Mouse (Mus musculus) ES-Bruce4 (cell line): Measurements from ENCODE around the gene Tomm40l. TPM values are rescaled to one million over a fixed set of nuclear protein-coding genes. Genes with fewer than 3 reads are reported as not detected.

ENCODE experiments used
- H3K27ac ChIP-seq: 2 replicates; pipeline ENCODE4 v1.5.1; 2012; ENCODE audit warnings: low read length, inconsistent platforms; ENCODE audit not compliant: insufficient read depth
- H3K27me3 ChIP-seq: 2 replicates; pipeline ENCODE4 v1.6.1; 2012; ENCODE audit warnings: mild to moderate bottlenecking, low read length, inconsistent platforms; ENCODE audit not compliant: control insufficient read depth, poor library complexity, insufficient read depth, severe bottlenecking
- H3K36me3 ChIP-seq: 2 replicates; pipeline ENCODE4 v1.6.1; 2012; ENCODE audit warnings: inconsistent platforms, mild to moderate bottlenecking, low read length, moderate library complexity; ENCODE audit not compliant: control insufficient read depth, poor library complexity, insufficient read depth, severe bottlenecking
- H3K4me1 ChIP-seq: one replicate; pipeline ENCODE4 v1.8.1; 2011; ENCODE audit warnings: low read length; ENCODE audit not compliant: control insufficient read depth, insufficient read depth
- H3K4me3 ChIP-seq: 2 replicates; pipeline ENCODE4 v1.5.1; 2011; ENCODE audit warnings: low read depth, mild to moderate bottlenecking, low read length
- H3K9ac ChIP-seq: 2 replicates; pipeline ENCODE4 v1.6.1; 2012; ENCODE audit warnings: low read depth, mild to moderate bottlenecking, inconsistent platforms; ENCODE audit not compliant: poor library complexity, severe bottlenecking
- H3K9me3 ChIP-seq: replicated peaks from 2 replicates; pipeline ENCODE4 v1.6.1; 2012; ENCODE audit warnings: mild to moderate bottlenecking, low read length, inconsistent platforms; ENCODE audit not compliant: control insufficient read depth, poor library complexity, insufficient read depth, severe bottlenecking
- CTCF ChIP-seq: IDR thresholded peaks from one replicate; pipeline ENCODE4 v1.8.1; 2011; ENCODE audit warnings: low read depth, low read length
- EP300 ChIP-seq: IDR thresholded peaks from 2 replicates; pipeline ENCODE4 v1.6.1; 2011; ENCODE audit warnings: low read depth, low read length; ENCODE audit not compliant: insufficient read depth
- POLR2A ChIP-seq: IDR thresholded peaks from one replicate; pipeline ENCODE4 v1.8.1; 2011; ENCODE audit warnings: low read length; ENCODE audit not compliant: insufficient read depth
- polyA plus RNA-seq: library from polyadenylated mRNA; stranded (reverse); fragments of >200 nt; gene quantifications from 2 replicates; pipeline ENCODE4 v1.2.4, GENCODE M21; 2011; ENCODE audit warnings: low read depth; ENCODE audit not compliant: missing spikeins, insufficient read depth, insufficient read length

The Tomm40l gene
- polyA plus RNA-seq, 1 experiment = 25.1 TPM

DNA sequence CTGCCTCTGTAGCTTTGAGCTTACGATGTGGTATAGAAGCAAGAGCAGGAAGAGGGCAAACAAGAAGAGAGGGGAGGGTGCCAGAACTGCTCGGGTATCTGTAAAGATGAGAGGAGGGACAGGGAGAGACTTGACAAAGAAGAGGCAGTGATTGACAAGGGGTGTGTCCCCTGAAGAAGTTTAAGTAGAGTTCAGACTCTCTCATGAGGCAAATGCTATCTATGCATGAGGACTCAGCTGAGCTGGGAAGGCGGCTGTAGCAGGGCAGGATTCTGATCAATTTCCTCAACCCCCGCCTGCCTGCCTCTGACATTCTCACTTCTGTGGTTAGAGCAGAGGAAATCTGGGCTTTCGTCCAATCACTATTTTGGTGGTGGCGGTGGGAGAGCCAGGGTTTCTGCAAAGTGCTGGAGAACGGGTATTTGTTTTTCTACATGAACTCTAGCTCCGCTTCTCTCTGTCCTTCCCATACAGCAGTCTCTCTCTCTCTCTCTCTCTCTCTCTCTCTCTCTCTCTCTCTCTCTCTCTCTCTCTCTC lies 40.3 kb upstream of the Tomm40l start:
- Histone ChIP-seq H3K27me3 (no peaks in the 10 kb centered on the region), H3K4me3 (no peak overlapping the region), H3K4me1 (no peaks in the 10 kb centered on the region), H3K27ac (no peak overlapping the region), H3K9ac (no peak overlapping the region), H3K9me3 (no peaks in the 10 kb centered on the region), H3K36me3 (no peaks in the 10 kb centered on the region)
- TF ChIP-seq POLR2A = no peak
- TF ChIP-seq CTCF = no peak
- no peak for TF ChIP-seq EP300

DNA sequence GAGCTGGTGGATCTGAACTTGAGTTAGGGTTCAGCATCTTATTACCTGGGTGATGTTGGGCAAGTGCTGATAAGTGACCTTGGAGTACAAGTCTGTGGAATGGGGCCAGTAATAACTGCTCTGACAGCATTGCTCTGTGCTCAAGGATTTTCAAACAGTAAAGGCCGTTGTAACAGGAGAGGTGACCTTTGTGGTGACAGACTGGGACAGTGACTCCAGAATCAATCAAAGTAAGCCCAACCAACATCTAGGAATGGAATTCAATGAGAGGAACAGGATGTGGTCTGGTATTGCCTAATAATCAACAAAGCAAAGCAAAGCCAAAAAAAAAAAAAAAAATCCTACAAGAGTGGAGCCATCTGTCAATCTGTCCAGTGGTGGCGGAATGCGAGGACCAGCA lies 38.0 kb upstream of the Tomm40l start:
- TF ChIP-seq EP300 (no peak), CTCF (no peak), POLR2A (no peak)
- Histone ChIP-seq H3K9me3 (no peaks in the 10 kb centered on the region), H3K36me3 (no peaks in the 10 kb centered on the region), H3K4me3 (no peak overlapping the region), H3K27ac (no peak overlapping the region), H3K27me3 (no peaks in the 10 kb centered on the region), H3K4me1 (no peaks in the 10 kb centered on the region), H3K9ac (no peak overlapping the region)

DNA sequence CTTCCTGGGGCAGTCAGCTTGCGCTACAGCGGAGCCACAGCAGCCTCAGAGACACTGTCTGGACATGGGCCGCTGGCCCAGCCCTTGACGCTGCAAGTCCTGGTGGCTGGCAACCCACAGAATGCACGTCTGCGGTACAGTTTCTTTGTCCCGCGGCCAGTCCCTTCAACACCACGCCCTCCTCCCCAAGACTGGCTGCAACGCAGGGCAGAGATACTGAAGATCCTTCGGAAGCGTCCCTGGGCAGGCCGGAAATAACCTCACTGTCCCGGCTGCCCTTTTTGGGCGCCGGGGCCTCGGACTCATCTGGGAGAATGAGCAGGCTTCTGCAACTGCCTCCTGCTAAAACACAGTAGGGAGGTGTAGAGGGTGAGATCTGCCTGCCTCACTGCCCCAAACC lies 36.6 kb upstream of the Tomm40l start:
- H3K4me3 ChIP-seq = peak overlapping the region; percentile 21
- TF ChIP-seq EP300 (no peak), CTCF (no peak), POLR2A (no peak)
- H3K9ac ChIP-seq = no peak overlapping the region
- H3K27ac ChIP-seq = no peak overlapping the region
- H3K9me3 ChIP-seq = no peaks in the 10 kb centered on the region
- no peaks in the 10 kb centered on the region for H3K27me3 ChIP-seq
- H3K36me3 ChIP-seq = no peaks in the 10 kb centered on the region
- H3K4me1 ChIP-seq = no peaks in the 10 kb centered on the region

DNA sequence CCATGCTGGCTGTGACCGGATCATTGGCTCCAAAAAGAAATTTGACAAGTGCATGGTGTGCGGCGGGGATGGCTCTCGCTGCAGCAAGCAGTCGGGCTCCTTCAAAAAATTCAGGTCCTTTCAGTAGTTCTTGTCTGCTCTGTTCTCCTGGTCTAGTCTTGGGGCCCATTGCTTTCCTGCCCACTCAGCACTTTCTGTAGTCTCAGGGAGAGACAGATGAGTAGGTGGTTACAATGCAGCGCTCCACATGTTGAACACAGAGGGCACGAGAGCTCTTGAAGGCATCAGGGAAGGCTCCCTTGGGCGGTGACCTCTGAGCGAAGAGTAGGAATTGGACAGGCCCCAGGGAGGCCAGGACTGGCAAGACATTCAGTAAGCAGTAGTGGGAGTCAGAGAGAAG lies 35.5 kb upstream of the Tomm40l start:
- H3K36me3 ChIP-seq = no peaks in the 10 kb centered on the region
- no peaks in the 10 kb centered on the region for H3K9me3 ChIP-seq
- H3K4me3 ChIP-seq = no peak overlapping the region
- H3K27me3 ChIP-seq = no peaks in the 10 kb centered on the region
- H3K27ac ChIP-seq = no peak overlapping the region
- no peak overlapping the region for H3K9ac ChIP-seq
- H3K4me1 ChIP-seq = no peaks in the 10 kb centered on the region
- TF ChIP-seq EP300 (no peak), CTCF (no peak), POLR2A (no peak)

DNA sequence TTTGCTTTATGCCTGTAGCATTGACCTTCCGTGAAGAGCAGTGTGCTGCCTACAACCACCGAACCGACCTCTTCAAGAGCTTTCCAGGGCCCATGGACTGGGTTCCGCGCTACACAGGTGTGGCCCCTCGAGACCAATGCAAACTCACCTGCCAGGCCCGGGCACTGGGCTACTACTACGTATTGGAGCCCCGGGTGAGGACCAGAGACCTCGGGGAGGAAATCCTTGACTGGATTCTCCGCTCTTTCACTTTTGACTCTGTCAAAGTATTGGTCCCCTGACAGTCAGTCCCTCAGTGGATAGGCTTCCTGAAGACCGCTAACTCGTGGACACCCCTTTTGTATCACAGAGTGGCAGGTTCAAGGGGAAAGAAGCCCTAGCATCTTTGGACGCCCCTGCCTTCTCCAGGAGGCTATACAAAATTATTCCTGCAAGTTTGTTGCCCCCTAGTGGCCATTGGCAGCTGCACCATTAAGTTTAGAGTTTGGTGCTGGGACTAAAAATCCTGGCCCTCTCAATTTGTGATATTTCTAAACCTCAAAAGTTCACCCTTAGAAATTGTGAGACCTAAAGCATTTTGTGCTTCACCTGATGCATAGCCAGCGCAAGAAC lies 34.7 kb upstream of the Tomm40l start:
- H3K9me3 ChIP-seq = no peaks in the 10 kb centered on the region
- no peaks in the 10 kb centered on the region for H3K36me3 ChIP-seq
- H3K4me1 ChIP-seq = no peaks in the 10 kb centered on the region
- no peak overlapping the region for H3K27ac ChIP-seq
- H3K9ac ChIP-seq = no peak overlapping the region
- no peaks in the 10 kb centered on the region for H3K27me3 ChIP-seq
- H3K4me3 ChIP-seq = no peak overlapping the region
- TF ChIP-seq EP300 (no peak), POLR2A (no peak), CTCF (peak; percentile 58)

DNA sequence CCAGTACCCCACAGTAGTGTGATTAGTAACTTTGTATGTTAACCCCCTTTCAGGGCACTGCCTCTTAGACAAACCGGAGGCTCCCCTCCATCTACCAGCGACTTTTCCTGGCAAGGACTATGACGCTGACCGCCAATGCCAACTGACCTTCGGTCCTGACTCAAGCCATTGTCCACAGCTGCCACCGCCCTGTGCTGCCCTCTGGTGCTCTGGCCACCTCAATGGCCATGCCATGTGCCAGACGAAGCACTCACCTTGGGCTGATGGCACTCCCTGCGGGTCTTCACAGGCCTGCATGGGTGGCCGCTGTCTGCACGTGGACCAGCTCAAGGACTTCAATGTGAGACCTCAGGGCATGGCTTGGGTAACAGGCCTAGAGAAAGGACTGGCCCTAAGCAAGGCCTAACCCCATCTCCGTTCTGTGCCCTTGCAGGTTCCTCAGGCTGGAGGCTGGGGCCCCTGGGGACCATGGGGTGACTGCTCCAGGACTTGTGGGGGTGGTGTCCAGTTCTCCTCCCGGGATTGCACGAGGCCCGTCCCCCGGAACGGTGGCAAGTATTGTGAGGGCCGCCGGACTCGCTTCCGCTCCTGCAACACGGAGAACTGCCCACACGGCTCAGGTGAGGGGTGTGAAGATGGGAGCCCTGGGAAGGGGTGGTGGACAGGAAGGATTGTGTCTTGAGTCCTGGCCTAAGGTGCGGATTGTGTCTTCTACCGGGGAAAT lies 33.9 kb upstream of the Tomm40l start:
- H3K9ac ChIP-seq = no peak overlapping the region
- H3K27me3 ChIP-seq = no peaks in the 10 kb centered on the region
- no peaks in the 10 kb centered on the region for H3K4me1 ChIP-seq
- H3K9me3 ChIP-seq = no peaks in the 10 kb centered on the region
- H3K4me3 ChIP-seq = no peak overlapping the region
- TF ChIP-seq EP300 (no peak), POLR2A (no peak), CTCF (peak; percentile 2)
- no peaks in the 10 kb centered on the region for H3K36me3 ChIP-seq
- H3K27ac ChIP-seq = no peak overlapping the region
